ENCODE assay signal across 9 mouse cellular contexts in genomic region chr2:167306626-167307541, GRCm38 (mm10). TPM values are rescaled to one million over a fixed set of nuclear protein-coding genes. Genes with fewer than 3 reads are reported as not detected.
A peak's percentile ranks its signal among the peaks of the same experiment; 100 is the strongest.
DNase-seq lines count a peak whose midpoint lies in the region; ATAC-seq and TF ChIP-seq lines count a peak whose summit lies in the region.
"Had no signal": no experiment of that assay in that cellular context is flagged by ENCODE, and none has a peak within 500 bp of the region (broad histone marks: within the 10 kb centered on the region; RNA-seq: fewer than 3 reads in every experiment).

No protein-coding gene starts in this region.

- no peak overlapping the region for H3K4me3 ChIP-seq in hindbrain, postnatal 0 days (ENCODE audit: low read length)
- no peak overlapping the region for H3K4me3 ChIP-seq in limb, embryonic 12.5 days (replicated peaks)
- H3K4me3 ChIP-seq: midbrain, embryonic 12.5 days had no signal

- ATAC-seq in hindbrain, postnatal 0 days: 0 out of 2 replicates have a peak, but pooled peaks have one; percentile 14
- ATAC-seq in limb, embryonic 12.5 days (ENCODE audit: insufficient number of reproducible peaks, insufficient read depth, low FRiP score, low TSS enrichment, low read depth): no peak

- H3K4me2 ChIP-seq in hindbrain, postnatal 0 days (ENCODE audit: low read depth, low read length): no peak overlapping the region
- peak overlapping the region; percentile 34 for H3K4me2 ChIP-seq in limb, embryonic 12.5 days
- H3K4me2 ChIP-seq: midbrain, embryonic 12.5 days had no signal

- 83% methylated on average over 15 of the region's 15 CpGs for WGBS in hindbrain, postnatal 0 days
- 74% methylated on average over 15 of the region's 15 CpGs for WGBS in limb, embryonic 12.5 days

- H3K9ac ChIP-seq in hindbrain, postnatal 0 days (replicated peaks; ENCODE audit: low read length): no peak overlapping the region
- no peak overlapping the region; the same call in 1 of the 2 replicates for H3K9ac ChIP-seq in limb, embryonic 12.5 days (replicated peaks)
- H3K9ac ChIP-seq: midbrain, embryonic 12.5 days had no signal

- intact Hi-C loops in left cerebral cortex, postnatal 4 days (cut with DNase I): no loop called here

- peaks cover 8% of the 10 kb centered on the region; the same call in 1 of the 2 replicates for H3K36me3 ChIP-seq in hindbrain, postnatal 0 days (ENCODE audit: insufficient read depth, low read length)
- peaks cover 49% of the 10 kb centered on the region for H3K36me3 ChIP-seq in limb, embryonic 12.5 days

- H3K27ac ChIP-seq in hindbrain, postnatal 0 days: peak overlapping the region; percentile 20; the same call in 1 of the 2 replicates
- H3K27ac ChIP-seq in limb, embryonic 12.5 days: peak overlapping the region; percentile 86
- H3K27ac ChIP-seq: midbrain, embryonic 12.5 days had no signal

- peak; percentile 2 to 3 for DNase-seq in gastrocnemius, adult 8-10 months (ENCODE audit: low spot score in 2 of 2)
- no peak for DNase-seq in gastrocnemius, adult 18-20 months (ENCODE audit: low spot score)
- DNase-seq in adrenal gland, adult 18-20 months (ENCODE audit: low spot score in 2 of 2): peak; percentile 12 to 28
- peak; percentile 26 to 28 for DNase-seq in cerebellum, postnatal 36 days
- no peak for DNase-seq in hindbrain, postnatal 0 days (ENCODE audit: low spot score)
- DNase-seq in spleen, postnatal 36 days (ENCODE audit: low spot score in 2 of 2): no peak
- no peak for DNase-seq in left cerebral cortex, postnatal 4 days

- peaks cover 3% of the 10 kb centered on the region; the same call in 1 of the 2 replicates for H3K4me1 ChIP-seq in hindbrain, postnatal 0 days (ENCODE audit: insufficient read depth, low read length)
- peaks cover 23% of the 10 kb centered on the region for H3K4me1 ChIP-seq in limb, embryonic 12.5 days (replicated peaks)
- H3K4me1 ChIP-seq: midbrain, embryonic 12.5 days had no signal

- H3K27me3 ChIP-seq in hindbrain, postnatal 0 days (ENCODE audit: insufficient read depth, low read length): no peaks in the 10 kb centered on the region
- H3K27me3 ChIP-seq in limb, embryonic 12.5 days: no peaks in the 10 kb centered on the region
- H3K27me3 ChIP-seq: midbrain, embryonic 12.5 days had no signal

- TF ChIP-seq CTCF in hindbrain, postnatal 0 days (IDR thresholded peaks at IDR 0.05; ENCODE audit: low read depth): no peak

- no peaks in the 10 kb centered on the region for H3K9me3 ChIP-seq in hindbrain, postnatal 0 days (ENCODE audit: low read length)
- no peaks in the 10 kb centered on the region for H3K9me3 ChIP-seq in limb, embryonic 12.5 days
- H3K9me3 ChIP-seq: midbrain, embryonic 12.5 days had no signal

RNA-seq across cellular contexts. Expression of gene B4galt5, which starts 42.1 kb away (rescaled TPM):
- total RNA-seq in gastrocnemius, adult 8-10 months (2022): 10 to 100 TPM in 1 of 4 experiments, 1 to 10 TPM in 3; 6.2 to 13.3 (median 8.8) TPM
- 1 to 10 TPM; 6.9 to 7.9 TPM for total RNA-seq in gastrocnemius, adult 18-20 months (2021)
- 100 to 1,000 TPM in 1 of 2 experiments, 10 to 100 TPM in 1; 74.7 to 123 TPM for total RNA-seq in adrenal gland, adult 18-20 months (2021)
- 60.5 and 67.5 TPM in 2 replicates for total RNA-seq in hindbrain, postnatal 0 days (2014; rRNA removed)
- polyA plus RNA-seq in hindbrain, postnatal 0 days (2015; fragmentation: Nextera tagmentation; extraction: Ambion mirVana): 28.9 and 31.5 TPM in 2 replicates
- 11.4 and 14.1 TPM in 2 replicates for polyA plus RNA-seq in limb, embryonic 12.5 days (2016; fragmentation: Nextera tagmentation; extraction: Ambion mirVana)
- total RNA-seq in left cerebral cortex, postnatal 4 days (2021): 10 to 100 TPM; 77.2 to 80.4 TPM

Comparison
In these comparisons a context has a peak if more than half of its experiments do, and no peak if none do; other contexts are left out.
1. DNase-seq: peak in gastrocnemius, adult 8-10 months (2 of 2), adrenal gland, adult 18-20 months (2 of 2) and cerebellum, postnatal 36 days (2 of 2); none in gastrocnemius, adult 18-20 months (single experiment), hindbrain, postnatal 0 days (single experiment), spleen, postnatal 36 days (0 of 2) and left cerebral cortex, postnatal 4 days (single experiment).